Mouse (Mus musculus) forebrain, embryonic 11.5 days (tissue): ENCODE data around the gene Dcaf4. TPM values are rescaled to one million over a fixed set of nuclear protein-coding genes. Genes with fewer than 3 reads are reported as not detected.

Experiments used
- ATAC-seq: fragments of 200-750 bp; cut with Nextera tagmentation; replicated peaks from 2 replicates; pipeline ENCODE4 v1.8.0; 2017; ENCODE audit warnings: moderate TSS enrichment; ENCODE audit not compliant: low FRiP score
- DNase-seq: peaks from one replicate; pipeline ENCODE4 v3.0.0-alpha.2; 2017; ENCODE audit warnings: low spot score
- H3K27ac ChIP-seq: fragments of 300-500 bp; sonication (generic); 2 replicates; pipeline ENCODE4 v1.5.1; 2014; ENCODE audit warnings: low read depth, low read length
- H3K27me3 ChIP-seq: fragments of 300-500 bp; sonication (generic); 2 replicates; pipeline ENCODE4 v1.6.1; 2014; ENCODE audit warnings: mild to moderate bottlenecking, low read length, mixed read lengths; ENCODE audit not compliant: control insufficient read depth, insufficient read depth
- H3K36me3 ChIP-seq: fragments of 300-500 bp; sonication (generic); 2 replicates; pipeline ENCODE4 v1.6.1; 2014; ENCODE audit warnings: mild to moderate bottlenecking, low read length, moderate library complexity, mixed read lengths; ENCODE audit not compliant: control insufficient read depth, insufficient read depth
- H3K4me1 ChIP-seq: fragments of 300-500 bp; sonication (generic); replicated peaks from 2 replicates; pipeline ENCODE4 v1.6.1; 2014; ENCODE audit warnings: low read length, mixed read lengths; ENCODE audit not compliant: control insufficient read depth, insufficient read depth
- H3K4me2 ChIP-seq: fragments of 300-500 bp; sonication (generic); 2 replicates; pipeline ENCODE4 v1.6.1; 2014; ENCODE audit warnings: low read depth, mild to moderate bottlenecking, low read length, moderate library complexity, mixed read lengths; ENCODE audit not compliant: severe bottlenecking
- H3K4me3 ChIP-seq: fragments of 300-500 bp; sonication (generic); 2 replicates; pipeline ENCODE4 v1.5.1; 2014; ENCODE audit warnings: low read depth, low read length
- H3K9ac ChIP-seq: fragments of 300-500 bp; sonication (generic); 2 replicates; pipeline ENCODE4 v1.6.1; 2014; ENCODE audit warnings: low read length
- H3K9me3 ChIP-seq: fragments of 300-500 bp; sonication (generic); 2 replicates; pipeline ENCODE4 v1.6.1; 2016; ENCODE audit warnings: low read length, mixed read lengths; ENCODE audit not compliant: control insufficient read depth
- WGBS: fragments of 180-500 bp; shearing (Covaris S2); extraction: QIAGEN DNeasy Blood & Tissue Kit; methylation state at CpG from one replicate; pipeline ENCODE4 v1.1.7; 2014; 5-methylcytosine and 5-hydroxymethylcytosine counted together
- polyA plus RNA-seq: library from polyadenylated mRNA; unstranded; fragments of >200 nt; fragmentation: Nextera tagmentation; extraction: Ambion mirVana; gene quantifications from 2 replicates; pipeline ENCODE4 v1.2.1, GENCODE M21; 2014

Dcaf4 gene
- polyA plus RNA-seq: 24.4 and 26.7 TPM in 2 replicates

DNA sequence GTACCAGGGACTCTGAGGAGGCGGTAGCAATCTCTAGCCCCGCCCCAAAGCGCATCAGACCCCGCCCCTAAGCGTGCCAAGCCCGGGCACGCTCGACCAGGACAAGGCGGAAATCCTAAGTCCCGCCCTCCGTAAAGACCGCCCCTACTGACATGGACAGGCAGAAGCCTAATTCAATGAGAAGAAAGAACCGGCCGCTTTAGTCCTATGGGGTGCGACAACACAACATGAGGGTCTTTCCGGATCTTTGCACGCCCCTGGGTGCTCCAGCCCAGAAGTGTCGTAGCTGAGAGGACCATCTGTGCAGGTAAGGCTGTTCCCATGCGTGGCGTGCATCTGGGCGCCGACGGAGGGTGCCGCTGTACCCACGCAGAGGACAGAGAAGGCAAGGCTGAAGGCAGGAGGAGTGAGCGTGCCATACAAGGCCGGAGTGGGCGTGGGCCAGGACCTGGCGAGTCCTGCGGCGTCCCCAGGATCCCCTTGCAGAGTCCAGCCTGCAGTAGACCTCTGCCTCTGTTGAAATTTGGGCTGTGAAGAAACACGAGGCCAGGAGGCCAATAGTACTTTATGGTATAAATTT is at the start of gene Dcaf4:
Gene Dcaf4, plus strand, starts transcription at position 156 of the 580 bp plus-strand sequence.
- H3K27ac ChIP-seq: no peak within 1 kb of the TSS
- WGBS: under 1% methylated on average over 32 of the region's 32 CpGs

GRCm38 (mm10) chr12:83471760-83472159 is 48.5 kb upstream of the Dcaf4 start:
- Histone ChIP-seq H3K9ac (no peak overlapping the region), H3K9me3 (no peaks in the 10 kb centered on the region), H3K36me3 (no peaks in the 10 kb centered on the region), H3K27ac (no peak overlapping the region), H3K4me1 (no peaks in the 10 kb centered on the region), H3K27me3 (no peaks in the 10 kb centered on the region), H3K4me3 (no peak overlapping the region), H3K4me2 (no peak overlapping the region)
- no peak for ATAC-seq
- no peak for DNase-seq
- 86% methylated on average over 7 of the region's 7 CpGs for WGBS

More for the DNA sequence above, at the start of gene Dcaf4:
- Histone ChIP-seq H3K27me3 (no peaks in the 10 kb centered on the region), H3K4me1 (peaks cover 5% of the 10 kb centered on the region; the same call in 1 of the 2 replicates), H3K4me3 (peak within 1 kb of the TSS; percentile 65), H3K9ac (peak within 1 kb of the TSS; percentile 77), H3K4me2 (peak within 1 kb of the TSS; percentile 74), H3K36me3 (no peaks in the 10 kb centered on the region), H3K9me3 (no peaks in the 10 kb centered on the region)
- peak; percentile 98 for ATAC-seq
- DNase-seq: peak; percentile 96

DNA sequence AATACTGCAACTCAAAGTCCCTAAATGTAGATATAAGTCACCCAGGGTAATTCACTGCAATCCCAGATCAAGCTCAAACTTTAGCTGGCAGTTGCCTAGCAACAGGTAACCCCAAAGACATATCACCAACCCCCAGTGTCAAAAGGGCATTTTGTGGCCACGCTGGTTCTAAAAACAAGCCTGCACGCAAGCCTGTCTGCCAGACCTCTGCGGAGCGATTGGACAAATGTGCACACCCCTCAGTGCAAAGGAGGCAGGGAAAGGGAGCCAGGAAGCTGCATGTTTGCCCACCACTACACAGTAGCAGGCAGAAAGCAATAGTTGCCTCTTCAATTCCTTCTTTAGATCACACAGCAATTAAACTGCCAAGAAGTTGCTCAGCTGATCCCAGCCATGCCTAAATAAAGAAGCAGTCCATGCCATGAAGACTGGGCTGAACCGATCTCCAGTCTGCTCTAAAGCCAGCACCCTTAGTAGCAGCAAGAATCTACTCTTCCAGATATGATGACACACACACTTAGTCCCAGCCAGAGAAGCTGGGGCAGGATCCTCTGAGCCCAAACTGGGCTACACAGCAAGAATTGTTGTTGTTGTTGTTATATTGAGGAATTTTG is 46.2 kb upstream of the Dcaf4 start:
- WGBS: 65% methylated on average over 5 of the region's 5 CpGs
- DNase-seq: no peak
- no peak overlapping the region for H3K27ac ChIP-seq

GRCm38 (mm10) chr12:83475419-83475818 is 44.8 kb upstream of the Dcaf4 start:
- Histone ChIP-seq H3K4me1 (no peaks in the 10 kb centered on the region), H3K9ac (no peak overlapping the region), H3K36me3 (no peaks in the 10 kb centered on the region), H3K9me3 (no peaks in the 10 kb centered on the region), H3K4me2 (no peak overlapping the region), H3K27me3 (no peaks in the 10 kb centered on the region), H3K27ac (no peak overlapping the region), H3K4me3 (no peak overlapping the region)
- no peak for DNase-seq
- WGBS: 42% methylated on average over 6 of the region's 6 CpGs
- no peak for ATAC-seq

More for the DNA sequence above, 46.2 kb upstream of the Dcaf4 start:
- H3K36me3 ChIP-seq: no peaks in the 10 kb centered on the region
- H3K4me3 ChIP-seq: no peak overlapping the region
- no peaks in the 10 kb centered on the region for H3K9me3 ChIP-seq
- no peak overlapping the region for H3K9ac ChIP-seq
- no peaks in the 10 kb centered on the region for H3K4me1 ChIP-seq
- ATAC-seq: no peak
- no peaks in the 10 kb centered on the region for H3K27me3 ChIP-seq
- H3K4me2 ChIP-seq: no peak overlapping the region

DNA sequence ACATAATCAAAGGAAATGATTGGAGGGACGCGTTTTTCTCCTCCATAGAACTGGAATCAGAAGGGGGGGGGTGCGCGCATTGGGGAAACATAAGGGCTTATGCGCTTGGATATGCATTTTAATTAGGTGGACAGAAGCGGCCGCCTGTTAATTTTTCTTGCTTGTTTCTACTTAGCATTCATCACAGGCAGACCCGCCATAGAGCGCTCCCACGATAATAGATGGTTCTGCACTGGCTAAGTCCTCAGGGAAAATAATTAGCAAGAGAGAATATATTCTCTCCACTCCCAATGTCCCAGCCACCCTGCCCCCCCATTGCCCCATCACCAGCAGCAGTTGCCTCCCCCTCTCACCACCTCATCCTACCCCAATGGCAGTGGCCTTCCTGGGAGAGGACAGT is 44.0 kb upstream of the Dcaf4 start:
- WGBS: 48% methylated on average over 10 of the region's 10 CpGs
- Histone ChIP-seq H3K27me3 (no peaks in the 10 kb centered on the region), H3K4me2 (no peak overlapping the region), H3K9me3 (no peaks in the 10 kb centered on the region), H3K27ac (no peak overlapping the region), H3K4me1 (no peaks in the 10 kb centered on the region), H3K9ac (no peak overlapping the region), H3K36me3 (no peaks in the 10 kb centered on the region), H3K4me3 (no peak overlapping the region)
- ATAC-seq: peak; percentile 69
- peak; percentile 59 for DNase-seq

GRCm38 (mm10) chr12:83479140-83479539 is 41.1 kb upstream of the Dcaf4 start:
- ATAC-seq (no peak), DNase-seq (no peak)
- 85% methylated on average over 1 of the region's 1 CpGs for WGBS
- H3K4me1 ChIP-seq: no peaks in the 10 kb centered on the region
- no peaks in the 10 kb centered on the region for H3K36me3 ChIP-seq
- H3K9ac ChIP-seq: no peak overlapping the region
- H3K27ac ChIP-seq: no peak overlapping the region
- H3K27me3 ChIP-seq: peaks cover under 1% of the 10 kb centered on the region; the same call in 1 of the 2 replicates
- no peak overlapping the region for H3K4me3 ChIP-seq
- H3K4me2 ChIP-seq: no peak overlapping the region
- no peaks in the 10 kb centered on the region for H3K9me3 ChIP-seq

DNA sequence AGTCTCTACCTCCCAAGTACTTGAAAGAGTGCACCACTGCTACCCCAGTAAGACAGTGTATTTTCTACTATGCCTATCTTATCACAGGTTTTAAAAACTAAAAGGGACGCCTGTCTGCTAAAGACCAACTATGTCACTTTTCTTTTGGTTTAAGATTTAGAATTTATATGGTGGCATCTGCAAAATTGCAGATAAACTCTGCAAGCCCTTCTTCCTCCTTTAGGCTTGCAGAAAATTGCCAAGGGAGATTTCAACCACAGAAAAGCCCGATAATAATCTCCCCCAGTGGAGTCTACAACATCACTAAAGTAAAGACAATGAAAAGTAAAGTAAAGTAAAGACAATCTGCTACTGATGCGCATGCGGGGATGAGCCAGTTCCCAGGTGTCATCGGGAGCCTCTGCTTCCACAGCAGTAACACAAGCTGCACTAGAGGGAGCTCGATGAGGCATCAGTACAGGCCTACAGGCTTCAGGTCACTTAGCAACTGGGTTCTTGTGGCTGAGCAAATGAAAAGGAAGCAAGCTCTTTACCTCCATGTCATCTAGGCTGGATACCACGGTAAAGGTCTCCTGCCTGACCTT is 40.4 kb upstream of the Dcaf4 start:
- no peak overlapping the region for H3K4me2 ChIP-seq
- H3K4me3 ChIP-seq: no peak overlapping the region
- H3K4me1 ChIP-seq: 0 out of 2 replicates have a peak, but pooled peaks cover 3% of the 10 kb centered on the region
- DNase-seq (no peak), ATAC-seq (no peak)
- no peaks in the 10 kb centered on the region for H3K36me3 ChIP-seq
- no peak overlapping the region for H3K9ac ChIP-seq
- no peak overlapping the region for H3K27ac ChIP-seq
- H3K27me3 ChIP-seq: peaks cover 5% of the 10 kb centered on the region; the same call in 1 of the 2 replicates
- no peaks in the 10 kb centered on the region for H3K9me3 ChIP-seq
- WGBS: 74% methylated on average over 7 of the region's 7 CpGs

DNA sequence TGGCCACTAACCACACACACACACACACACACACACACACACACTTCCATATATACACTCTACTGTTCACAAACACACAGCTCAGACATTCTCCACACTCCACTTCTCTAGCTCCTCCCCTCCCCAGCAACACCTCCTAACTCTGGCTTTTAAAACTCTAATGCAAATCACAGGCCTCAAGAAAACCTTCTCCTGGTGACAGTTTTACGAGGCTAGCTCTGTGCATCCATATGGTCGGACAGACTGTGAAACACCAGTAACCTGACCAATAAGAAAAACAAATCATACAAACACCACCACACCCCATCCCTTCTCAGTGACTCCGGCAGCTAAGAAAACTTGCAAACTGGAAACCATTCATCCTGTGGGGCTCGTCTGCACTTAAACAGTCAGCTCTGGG is 38.8 kb upstream of the Dcaf4 start:
- ATAC-seq (no peak), DNase-seq (no peak)
- WGBS: 81% methylated on average over 4 of the region's 4 CpGs
- H3K27ac ChIP-seq: no peak overlapping the region
- H3K36me3 ChIP-seq: no peaks in the 10 kb centered on the region
- no peaks in the 10 kb centered on the region for H3K9me3 ChIP-seq
- no peak overlapping the region for H3K4me3 ChIP-seq
- peaks cover 6% of the 10 kb centered on the region for H3K4me1 ChIP-seq
- peaks cover 10% of the 10 kb centered on the region; the same call in 1 of the 2 replicates for H3K27me3 ChIP-seq
- H3K4me2 ChIP-seq: no peak overlapping the region
- H3K9ac ChIP-seq: no peak overlapping the region
